Mouse (Mus musculus) stomach, postnatal 0 days (tissue): ENCODE measurements around the gene Kirrel3.

ENCODE experiments used
- CTCF ChIP-seq: IDR thresholded peaks from 2 replicates; pipeline ENCODE4 v1.5.1; 2016; ENCODE audit warnings: antibody characterized with exemption, low read depth, mild to moderate bottlenecking, moderate library complexity
- EP300 ChIP-seq: optimal IDR thresholded peaks from 2 replicates; pipeline ENCODE3; 2016; ENCODE audit warnings: antibody characterized with exemption

DNA sequence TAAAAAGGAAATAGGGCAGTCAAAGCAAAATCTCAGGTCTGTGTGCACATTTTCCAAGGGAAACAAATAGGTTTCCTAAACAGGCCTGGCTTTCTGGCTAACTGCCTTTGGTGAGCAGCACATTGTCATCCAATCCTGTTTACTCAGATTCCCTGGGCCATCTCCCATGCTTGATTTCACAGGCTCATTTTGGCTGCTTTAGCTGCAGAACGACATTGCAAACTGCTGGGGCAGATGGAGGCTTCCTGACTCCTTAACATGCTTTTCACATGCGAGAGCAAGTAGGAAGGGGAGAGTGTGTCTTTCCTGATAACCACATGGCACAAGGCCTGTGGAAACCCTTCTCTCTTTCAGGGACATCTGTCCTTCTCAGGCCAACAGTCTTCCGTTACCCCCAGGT lies 274.8 kb downstream of the Kirrel3 start:
- no peak for TF ChIP-seq EP300
- TF ChIP-seq CTCF: no peak
